Mouse (Mus musculus): ENCODE measurements at regions not wholly inside any gene's neighbourhood (a gene's known extent, or its start where the extent isn't known, plus 50 kb on each side); places are given as distances from the start of the nearest gene placed in this dataset.

- TF ChIP-seq CTCF (IDR thresholded peaks at IDR 0.05), result no peak
- TF ChIP-seq EP300 (IDR thresholded peaks at IDR 0.05), result no peak
These were observed 482.5 kb upstream of the Atxn7l3b start for GRCm38 (mm10) chr10:113411250-113411813.
